Mouse (Mus musculus) left cerebral cortex, adult 11 months (tissue): Measurements from ENCODE around the gene Zpr1.

ENCODE experiments used
- DNase-seq: peaks from one replicate; pipeline ENCODE4 v3.0.0; 2022; ENCODE audit warnings: low spot score

Zpr1 gene

DNA sequence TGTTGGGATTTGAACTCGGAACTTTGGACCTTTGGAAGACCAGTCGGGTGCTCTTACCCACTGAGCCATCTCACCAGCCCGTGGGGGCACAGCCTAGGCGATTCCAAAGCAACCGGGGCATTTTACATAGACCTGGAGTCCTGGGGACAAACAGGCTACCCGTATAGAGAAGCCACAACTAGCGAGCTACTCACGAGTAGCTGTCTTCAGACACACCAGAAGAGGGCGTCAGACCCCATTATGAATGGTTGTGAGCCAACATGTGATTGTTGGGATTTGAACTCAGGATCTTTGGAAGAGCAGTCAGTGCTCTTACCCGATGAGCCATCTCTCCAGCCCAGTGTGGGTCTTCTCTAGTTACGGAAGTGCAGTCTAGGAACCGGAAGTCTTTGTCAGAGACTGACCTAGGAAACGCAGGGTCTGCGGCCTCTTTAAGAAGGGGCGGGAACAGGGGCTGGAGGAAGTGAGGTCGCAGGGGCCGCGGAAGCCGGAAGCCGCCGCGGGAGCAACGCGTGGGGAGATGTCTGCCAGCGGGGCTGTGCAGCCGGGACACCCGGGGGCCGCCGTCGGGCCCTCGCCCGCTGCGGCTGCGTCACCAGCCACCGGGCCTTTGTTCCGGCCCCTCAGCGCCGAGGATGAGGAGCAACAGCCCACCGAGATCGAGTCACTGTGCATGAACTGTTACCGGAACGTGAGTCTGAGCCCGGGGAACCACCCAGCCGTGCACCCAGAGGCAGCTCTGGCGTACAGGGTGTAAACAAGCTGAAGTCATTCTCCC is at the start of gene Zpr1:
Gene Zpr1, plus strand, starts transcription at position 388 of the 778 bp plus-strand sequence.
- peak; percentile 80 for DNase-seq

DNA sequence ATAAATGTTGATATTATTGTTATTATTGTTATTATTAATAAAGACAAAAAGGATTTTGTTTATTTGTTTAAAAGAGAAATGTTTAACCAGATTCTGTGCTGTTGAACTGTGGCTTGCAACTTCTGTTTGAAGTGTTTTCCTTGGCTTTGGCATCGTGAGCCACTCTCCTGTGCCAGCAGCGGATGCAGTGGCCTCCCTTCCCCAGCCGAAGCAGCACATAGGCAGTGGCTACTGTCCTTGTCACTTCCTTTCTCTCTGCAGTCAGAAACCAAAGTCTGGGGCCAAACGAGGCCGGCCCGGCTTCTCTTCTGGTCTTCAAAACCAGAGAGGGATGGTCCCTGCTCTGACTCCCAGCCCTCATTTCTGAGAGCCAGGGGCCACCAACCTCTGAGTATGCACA is 49.8 kb upstream of the Zpr1 start:
- no peak for DNase-seq

GRCm38 (mm10) chr9:46224101-46224500 is 48.8 kb upstream of the Zpr1 start:
- no peak for DNase-seq

GRCm38 (mm10) chr9:46224945-46225660 is 47.8 kb upstream of the Zpr1 start:
- DNase-seq = no peak

DNA sequence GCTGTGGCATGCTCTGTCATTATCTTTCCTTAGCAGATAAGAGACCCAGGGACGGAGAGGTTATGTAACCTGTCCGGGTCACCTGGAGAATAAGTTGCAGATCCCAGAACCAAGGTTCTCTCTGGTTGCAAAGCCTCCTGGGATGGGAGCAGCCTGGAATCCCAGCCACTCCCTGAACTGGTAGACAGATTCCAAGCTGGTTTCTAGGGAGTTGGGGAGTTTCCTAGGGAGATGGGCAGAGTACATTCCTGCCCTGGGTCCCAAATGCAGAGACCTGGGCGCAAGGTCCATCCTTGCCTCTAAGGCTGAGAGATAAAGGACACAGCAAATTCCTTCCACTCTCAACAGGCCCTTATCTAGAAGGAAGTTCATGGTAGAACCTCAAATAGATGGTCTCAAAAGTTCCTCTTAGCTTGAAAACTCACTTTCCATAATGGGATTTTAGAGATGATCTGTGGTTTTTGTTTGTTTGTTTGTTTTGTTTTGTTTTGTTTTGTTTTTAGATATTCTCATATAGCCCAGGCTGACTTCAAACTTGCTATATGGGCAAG is 45.7 kb upstream of the Zpr1 start:
- no peak for DNase-seq

DNA sequence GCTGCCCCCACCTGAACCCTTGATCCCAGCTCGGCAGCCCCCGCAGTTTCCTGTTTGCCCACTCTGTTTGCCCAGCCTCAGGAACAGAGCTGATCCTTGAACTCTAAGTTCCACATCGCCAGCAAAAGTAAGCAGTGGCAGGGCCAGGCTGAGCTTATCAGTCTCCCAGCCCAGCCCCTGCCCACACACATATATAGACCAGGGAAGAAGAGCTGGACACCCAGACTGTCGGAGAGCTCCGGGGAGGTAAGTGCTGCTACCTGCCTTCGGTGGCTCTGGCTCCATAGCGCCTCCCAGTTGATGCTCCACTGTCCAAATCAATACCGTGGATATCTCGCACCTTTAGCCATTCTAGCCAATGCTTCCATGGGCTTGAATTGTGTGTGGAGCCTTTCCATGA is 44.4 kb upstream of the Zpr1 start, which contains the start of gene Apoa1:
Gene Apoa1, plus strand, starts transcription at position 90 of the 400 bp plus-strand sequence.
- no peak for DNase-seq

DNA sequence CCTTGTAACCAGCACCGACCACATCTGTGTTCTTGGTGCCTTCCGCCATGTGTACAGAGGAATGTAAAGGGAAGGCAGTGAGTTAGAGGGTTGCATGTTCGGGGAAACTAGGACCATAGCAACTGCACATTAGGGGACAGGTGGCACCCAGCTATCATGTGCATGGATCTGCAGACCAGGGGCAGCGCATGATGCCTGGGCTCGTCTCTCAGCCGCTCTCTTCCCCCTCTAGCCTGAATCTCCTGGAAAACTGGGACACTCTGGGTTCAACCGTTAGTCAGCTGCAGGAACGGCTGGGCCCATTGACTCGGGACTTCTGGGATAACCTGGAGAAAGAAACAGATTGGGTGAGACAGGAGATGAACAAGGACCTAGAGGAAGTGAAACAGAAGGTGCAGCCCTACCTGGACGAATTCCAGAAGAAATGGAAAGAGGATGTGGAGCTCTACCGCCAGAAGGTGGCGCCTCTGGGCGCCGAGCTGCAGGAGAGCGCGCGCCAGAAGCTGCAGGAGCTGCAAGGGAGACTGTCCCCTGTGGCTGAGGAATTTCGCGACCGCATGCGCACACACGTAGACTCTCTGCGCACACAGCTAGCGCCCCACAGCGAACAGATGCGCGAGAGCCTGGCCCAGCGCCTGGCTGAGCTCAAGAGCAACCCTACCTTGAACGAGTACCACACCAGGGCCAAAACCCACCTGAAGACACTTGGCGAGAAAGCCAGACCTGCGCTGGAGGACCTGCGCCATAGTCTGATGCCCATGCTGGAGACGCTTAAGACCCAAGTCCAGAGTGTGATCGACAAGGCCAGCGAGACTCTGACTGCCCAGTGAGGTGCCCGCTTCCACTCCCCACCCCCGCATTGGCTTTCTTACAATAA is 43.1 kb upstream of the Zpr1 start:
- peak; percentile 85 for DNase-seq

DNA sequence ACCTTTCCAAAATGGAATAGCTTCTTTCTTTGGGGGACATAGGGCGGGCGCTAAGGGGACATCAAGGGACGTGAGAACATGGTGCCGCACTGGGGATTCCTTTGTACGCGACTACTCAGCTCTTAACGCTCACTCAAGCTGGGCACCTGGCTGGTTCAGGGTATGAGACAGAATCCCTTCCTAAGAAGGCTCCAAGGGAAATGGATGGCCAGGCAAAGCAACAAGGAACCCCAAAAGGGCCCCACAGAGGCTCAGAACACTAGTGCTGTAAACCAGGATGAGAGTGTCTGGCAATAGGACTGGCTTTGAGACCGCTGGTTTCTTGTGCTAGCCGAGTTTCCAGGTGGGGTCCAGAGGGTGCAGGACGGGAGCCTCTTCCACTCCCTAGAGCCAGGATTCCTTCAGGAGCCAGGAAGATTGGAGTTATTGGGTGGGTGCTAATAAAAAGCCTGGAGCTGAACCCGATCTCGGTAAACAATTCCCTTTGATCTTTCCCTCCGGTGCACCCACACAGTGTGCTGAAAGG is 42.4 kb upstream of the Zpr1 start:
- no peak for DNase-seq

DNA sequence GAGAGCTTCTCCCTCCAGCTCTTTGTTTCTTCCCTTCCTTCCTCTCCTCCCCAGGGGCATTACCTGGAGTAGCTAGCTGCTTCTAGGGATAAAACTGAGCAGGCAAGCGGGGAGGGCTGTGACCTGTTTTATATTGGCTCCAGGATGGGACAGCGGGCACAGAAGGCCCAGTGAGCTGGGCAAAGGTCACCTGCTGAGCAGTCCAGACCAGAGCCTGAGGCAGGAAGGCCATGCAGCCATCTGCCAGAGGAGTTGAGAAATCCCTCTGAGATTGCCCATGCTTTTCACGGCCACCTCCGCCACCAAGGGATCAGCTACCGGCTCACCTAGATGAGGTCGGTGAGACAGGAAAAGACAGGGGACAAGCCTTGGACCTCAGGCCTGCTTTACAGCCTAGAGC is 37.7 kb upstream of the Zpr1 start:
- DNase-seq = no peak

GRCm38 (mm10) chr9:46235596-46235648 is 37.4 kb upstream of the Zpr1 start, which contains the start of gene Apoc3:
Gene Apoc3 (minus strand): TSS chr9:46235636.
- DNase-seq = no peak

GRCm38 (mm10) chr9:46235649-46236048 is 37.2 kb upstream of the Zpr1 start:
- DNase-seq = no peak

- DNase-seq = no peak
These were observed 34.0 kb upstream of the Zpr1 start for GRCm38 (mm10) chr9:46238850-46239249.

DNA sequence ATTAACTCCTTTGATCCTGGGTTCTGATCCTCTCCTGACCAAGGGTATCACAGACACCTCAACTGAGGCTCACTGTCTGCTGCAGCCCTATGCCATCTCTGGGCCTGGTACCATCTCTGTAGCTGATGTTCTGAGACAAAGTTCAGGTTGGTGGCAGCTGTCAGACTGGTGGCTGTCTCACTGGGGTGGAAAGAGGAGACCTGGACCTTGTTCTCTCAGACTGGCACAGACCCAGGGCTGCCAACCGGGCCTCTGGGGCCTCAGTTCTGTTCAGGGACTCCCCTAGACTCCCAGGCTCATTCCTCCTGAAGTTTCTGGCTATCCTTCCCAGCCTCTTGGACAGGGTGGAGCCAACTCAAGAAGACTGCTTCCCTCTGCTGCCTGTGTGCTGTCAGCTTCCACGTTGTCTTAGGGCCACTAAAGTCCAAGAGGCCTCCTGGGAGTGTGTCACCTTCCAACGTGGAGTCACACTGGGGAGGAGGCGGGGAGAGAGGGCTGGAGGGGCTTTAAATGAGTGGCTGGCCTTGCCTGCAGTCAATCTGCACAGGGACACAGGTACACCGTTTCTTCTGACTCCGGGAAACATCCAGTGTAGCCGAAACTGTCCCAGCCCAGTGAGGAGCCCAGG is 32.2 kb upstream of the Zpr1 start, which contains the start of gene Apoa4:
Gene Apoa4, plus strand, starts transcription at position 171 of the 628 bp plus-strand sequence.
- no peak for DNase-seq

DNA sequence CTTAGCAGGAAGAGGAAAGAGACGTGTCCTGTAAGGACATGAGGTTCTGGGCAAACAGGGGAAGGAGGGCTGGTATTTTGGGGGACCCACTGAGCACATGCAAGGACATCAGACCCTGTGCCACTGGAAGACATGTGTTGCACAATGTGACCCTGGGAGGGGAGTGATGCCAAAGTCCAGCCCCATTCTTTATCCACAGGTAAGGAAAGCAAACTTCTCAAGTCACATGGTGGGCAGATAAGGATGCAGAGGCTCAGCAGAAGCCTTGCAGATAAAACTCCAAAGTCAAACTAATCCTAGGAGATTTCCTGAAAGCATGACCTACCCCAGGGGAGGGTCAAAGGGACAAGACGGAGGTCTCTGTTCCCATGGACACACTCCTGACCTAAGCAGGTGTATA is 31.0 kb upstream of the Zpr1 start:
- DNase-seq = no peak

- DNase-seq = no peak
These were observed 29.7 kb upstream of the Zpr1 start for GRCm38 (mm10) chr9:46243122-46243521.

- no peak for DNase-seq
These were observed 29.3 kb upstream of the Zpr1 start for GRCm38 (mm10) chr9:46243584-46243983.

- peak; percentile 55 for DNase-seq
These were observed 26.0 kb upstream of the Zpr1 start for GRCm38 (mm10) chr9:46246752-46247324.

DNA sequence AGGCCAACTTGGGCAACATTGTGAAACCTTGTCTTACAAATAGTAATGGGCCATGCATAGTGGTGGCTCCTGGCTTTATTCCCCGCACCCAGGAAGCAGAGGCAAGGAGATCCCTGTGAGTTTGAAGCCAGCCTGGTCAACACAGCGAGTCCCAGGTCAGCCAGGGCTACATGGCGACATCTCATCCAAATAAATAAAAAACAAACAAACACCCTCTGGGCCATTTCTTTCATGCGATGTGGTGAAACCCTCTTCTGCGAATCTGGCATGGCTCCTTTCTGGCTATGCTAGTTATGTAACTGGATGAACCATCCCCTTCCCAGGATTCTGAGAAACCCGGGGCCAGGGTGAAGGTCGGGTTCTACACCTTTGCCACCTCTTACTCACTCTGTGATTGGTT is 16.7 kb upstream of the Zpr1 start:
- no peak for DNase-seq

DNA sequence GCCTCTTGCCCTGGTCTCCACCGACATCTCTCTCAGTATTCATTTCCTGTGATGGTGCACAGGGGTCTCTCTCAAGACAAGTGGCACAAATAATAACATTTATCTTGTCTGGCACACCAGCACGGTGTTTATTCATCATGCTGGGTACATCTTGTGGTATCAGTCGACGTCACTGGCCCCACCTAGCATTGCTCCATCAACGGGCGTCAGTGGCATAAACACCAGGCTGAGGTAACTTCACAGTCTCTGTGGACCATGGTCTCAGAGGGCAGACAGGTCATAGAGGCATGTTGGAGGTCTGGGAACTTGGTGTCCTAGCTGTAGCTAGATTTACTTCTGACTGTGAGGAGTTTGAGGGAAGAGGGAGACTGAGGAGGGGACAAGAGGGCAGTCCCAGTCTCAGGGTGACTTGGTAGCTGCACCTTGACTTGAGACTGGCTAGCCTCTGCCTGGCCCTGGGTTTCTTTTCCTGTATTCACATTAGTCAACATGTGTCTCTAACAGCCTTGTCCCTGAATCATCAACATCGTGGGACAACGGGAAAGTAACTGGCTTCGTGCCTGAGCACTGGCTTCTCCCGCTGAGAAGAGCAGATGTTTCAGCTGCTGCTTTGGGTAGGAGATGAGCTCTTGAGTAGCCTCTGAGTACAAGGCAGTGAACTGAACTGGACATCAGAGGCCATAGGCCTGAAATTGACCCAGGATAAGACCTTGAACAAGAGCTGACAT is 16.0 kb upstream of the Zpr1 start:
- no peak for DNase-seq

- no peak for DNase-seq
These were observed 15.3 kb upstream of the Zpr1 start for GRCm38 (mm10) chr9:46257546-46257945.

DNA sequence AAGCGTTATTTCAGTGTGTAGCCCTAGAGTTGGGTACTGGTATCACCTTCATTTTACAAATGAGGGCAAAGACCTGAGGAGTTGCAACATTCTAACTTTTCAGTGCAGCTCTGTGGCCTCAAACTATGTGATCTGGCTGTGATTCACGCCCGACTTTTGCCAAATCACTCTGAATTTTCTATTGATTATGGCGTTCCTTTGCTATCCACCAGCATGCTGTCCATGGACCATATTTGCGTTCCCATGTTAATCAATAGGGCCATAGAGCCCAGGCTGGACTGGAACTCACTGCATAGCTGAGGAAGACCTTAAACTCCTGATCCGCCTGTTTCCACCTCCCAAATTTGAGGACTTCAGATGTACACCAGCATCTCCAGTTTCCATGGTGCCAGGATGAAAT is 13.8 kb upstream of the Zpr1 start:
- DNase-seq = no peak
